8 mouse cellular contexts compared by ENCODE assay signal in the genomic region with DNA sequence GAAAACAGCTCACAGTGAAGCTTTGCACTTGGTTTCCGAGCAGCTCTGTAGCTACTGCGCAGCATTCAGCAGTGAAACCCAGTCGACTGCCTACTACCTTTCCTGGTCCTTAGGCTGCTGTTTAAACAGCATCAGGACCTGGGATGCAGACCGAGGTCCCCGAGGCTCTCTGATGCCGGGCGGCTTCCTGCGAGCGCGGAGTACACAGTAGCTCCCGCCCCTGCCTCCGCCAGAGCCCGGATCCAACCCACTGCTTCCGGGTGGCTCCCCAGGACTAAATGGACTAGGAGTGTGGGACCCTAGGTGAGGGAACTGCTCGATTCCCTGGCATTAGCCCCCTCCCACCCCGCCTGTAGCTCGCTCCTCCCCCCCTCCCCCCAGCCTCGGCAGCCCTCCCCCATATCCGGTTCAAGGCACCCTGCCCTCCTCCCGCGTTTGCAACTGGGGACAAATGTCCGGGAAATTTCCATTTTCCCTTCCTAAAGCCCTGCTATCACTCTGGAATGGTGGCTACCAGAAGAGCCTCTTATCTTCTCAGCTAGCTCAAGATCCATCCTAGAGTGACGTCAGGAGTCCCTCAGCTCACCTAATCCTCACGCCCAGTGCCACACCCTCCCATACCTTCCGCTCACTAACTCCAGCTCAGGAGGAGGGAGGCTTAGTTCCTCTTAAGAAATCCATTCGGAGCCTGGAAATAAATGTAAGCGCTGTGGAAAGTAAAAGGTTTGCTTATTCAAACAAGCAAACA. TPM values are rescaled to one million over a fixed set of nuclear protein-coding genes. Genes with fewer than 3 reads are reported as not detected.
A peak's percentile ranks its signal among the peaks of the same experiment; 100 is the strongest.
DNase-seq lines count a peak whose midpoint lies in the region; ATAC-seq and TF ChIP-seq lines count a peak whose summit lies in the region.

No protein-coding gene starts in this region.

- peak overlapping the region; percentile 88 for H3K9ac ChIP-seq in heart, embryonic 15.5 days
- peak overlapping the region; percentile 81 for H3K9ac ChIP-seq in lung, embryonic 16.5 days (ENCODE audit: low read length)

- TF ChIP-seq CTCF in embryonic fibroblast, embryonic 13.5 days (IDR thresholded peaks at IDR 0.05; ENCODE audit: borderline replicate concordance, insufficient read depth, low read length): no peak

- peak; percentile 81 for DNase-seq in CD4-positive, CD25-positive, alpha-beta regulatory T cell, adult 2 months (ENCODE audit: low read depth, low spot score)
- DNase-seq in adrenal gland, adult 8-10 months: peak; percentile 50
- peak; percentile 74 to 82 for DNase-seq in kidney, postnatal 4 days
- DNase-seq in ovary, postnatal 10 days (ENCODE audit: low spot score): peak; percentile 55
- peak; percentile 67 for DNase-seq in thymus, postnatal 0 days (ENCODE audit: low spot score)

- ATAC-seq in heart, embryonic 15.5 days (replicated peaks; ENCODE audit: insufficient number of reproducible peaks, insufficient read depth, low FRiP score, low read depth): peak; percentile 63
- ATAC-seq in lung, embryonic 16.5 days (ENCODE audit: low read depth): peak; percentile 74

- H3K9me3 ChIP-seq in heart, embryonic 15.5 days (replicated peaks): no peaks in the 10 kb centered on the region
- H3K9me3 ChIP-seq in lung, embryonic 16.5 days (ENCODE audit: control insufficient read depth, low read length): no peaks in the 10 kb centered on the region

- H3K4me1 ChIP-seq in embryonic fibroblast, embryonic 13.5 days (ENCODE audit: control insufficient read depth, insufficient read depth, low read length): peaks cover 2% of the 10 kb centered on the region
- peaks cover 7% of the 10 kb centered on the region for H3K4me1 ChIP-seq in heart, embryonic 15.5 days (replicated peaks)
- H3K4me1 ChIP-seq in lung, embryonic 16.5 days (replicated peaks; ENCODE audit: control insufficient read depth, insufficient read depth, low read length): peaks cover 5% of the 10 kb centered on the region

- H3K36me3 ChIP-seq in heart, embryonic 15.5 days: no peaks in the 10 kb centered on the region
- no peaks in the 10 kb centered on the region for H3K36me3 ChIP-seq in lung, embryonic 16.5 days (ENCODE audit: control insufficient read depth, insufficient read depth, low read length)

- 0% methylated on average over 26 of the region's 27 CpGs for WGBS in heart, embryonic 15.5 days
- WGBS in lung, embryonic 16.5 days: under 1% methylated on average over 26 of the region's 27 CpGs

- H3K27me3 ChIP-seq in heart, embryonic 15.5 days: 0 out of 2 replicates have a peak, but pooled peaks cover 3% of the 10 kb centered on the region
- no peaks in the 10 kb centered on the region for H3K27me3 ChIP-seq in lung, embryonic 16.5 days (ENCODE audit: control insufficient read depth, insufficient read depth, low read depth, low read length)

- peak overlapping the region; percentile 74 for H3K27ac ChIP-seq in embryonic fibroblast, embryonic 13.5 days (ENCODE audit: insufficient read depth, low read length)
- peak overlapping the region; percentile 89 for H3K27ac ChIP-seq in heart, embryonic 15.5 days
- H3K27ac ChIP-seq in lung, embryonic 16.5 days (ENCODE audit: low read length): peak overlapping the region; percentile 79

- H3K4me2 ChIP-seq in heart, embryonic 15.5 days: peak overlapping the region; percentile 76
- H3K4me2 ChIP-seq in lung, embryonic 16.5 days (ENCODE audit: low read depth, low read length): peak overlapping the region; percentile 65

- peak overlapping the region; percentile 55 for H3K4me3 ChIP-seq in embryonic fibroblast, embryonic 13.5 days (ENCODE audit: insufficient read depth, low read length)
- peak overlapping the region; percentile 87 for H3K4me3 ChIP-seq in heart, embryonic 15.5 days
- H3K4me3 ChIP-seq in lung, embryonic 16.5 days (ENCODE audit: low read length): peak overlapping the region; percentile 67

- peak; percentile 41 for TF ChIP-seq POLR2A in embryonic fibroblast, embryonic 13.5 days (IDR thresholded peaks at IDR 0.05; ENCODE audit: low read depth, low read length)

RNA-seq across cellular contexts. Expression of a gene that starts 14.5 kb away (rescaled TPM):
- 1 to 10 TPM in 1 of 4 experiments, under 1 TPM in 3; 0.64 to 1.0 (median 0.83) TPM for total RNA-seq in adrenal gland, adult 8-10 months (2022)
- not detected in 2 replicates for polyA plus RNA-seq in embryonic fibroblast, embryonic 13.5 days (2011; ENCODE audit: insufficient read length, low read depth, missing spikeins)
- polyA plus RNA-seq in heart, embryonic 15.5 days (2015; fragmentation: Nextera tagmentation; extraction: Ambion mirVana): 0.25 and 2.0 TPM in 2 replicates
- 1.8 and 2.3 TPM in 2 replicates for polyA plus RNA-seq in lung, embryonic 16.5 days (2015; fragmentation: Nextera tagmentation; extraction: Ambion mirVana)
- polyA plus RNA-seq in thymus, postnatal 0 days (2015; fragmentation: Nextera tagmentation; extraction: Ambion mirVana): 5.6 and 5.9 TPM in 2 replicates

Comparison
In these comparisons a context has a peak if more than half of its experiments do, and no peak if none do; other contexts are left out.
1. Peak in every context shown above with its lines: DNase-seq, ATAC-seq, H3K4me3 ChIP-seq and H3K27ac ChIP-seq.